Mouse (Mus musculus) liver, adult 2 months (tissue): ENCODE measurements around the gene Ppp1r36.

Experiments used
- CTCF ChIP-seq: fragments of 200-500 bp; IDR thresholded peaks from 2 replicates; pipeline ENCODE4 v1.5.1; 2011; ENCODE audit warnings: low read depth, low read length, control low read depth
- POLR2A ChIP-seq: fragments of 200-500 bp; IDR thresholded peaks from 2 replicates; pipeline ENCODE4 v1.6.1; 2011; ENCODE audit warnings: low read length, control low read depth; ENCODE audit not compliant: insufficient read depth; ENCODE audit errors: extremely low read depth

GRCm38 (mm10) chr12:76402991-76403885, 14.1 kb upstream of the Ppp1r36 start:
- TF ChIP-seq CTCF (no peak), POLR2A (no peak)
